Mouse (Mus musculus): ENCODE results near the gene Hjurp. TPM values are rescaled to one million over a fixed set of nuclear protein-coding genes. Genes with fewer than 3 reads are reported as not detected.

Hjurp gene
- total and polyA plus RNA-seq, 3 experiments: 67.6 to 80.8 (median 69.8) TPM

GRCm38 (mm10) chr1:88247660-88248059 is 29.8 kb downstream of the Hjurp start:
- H3K4me2 ChIP-seq (ENCODE audit: insufficient read depth, low read depth, poor library complexity, severe bottlenecking): no peak overlapping the region
- H3K4me3 ChIP-seq (replicated peaks in 1 of 3; ENCODE audit: low read depth in 2 of 3, low read length in 2 of 3, poor library complexity in 1 of 3): no peak overlapping the region
- no peak for DNase-seq (ENCODE audit: extremely low read depth)
- in situ Hi-C loops (cut with MboI; ENCODE audit: low pct_ligation_motif_present, low pct_unique_long_range_greater_than_20kb, low sequenced_read_pairs) (no loop called here), dilution Hi-C loops (cut with MboI; ENCODE audit: extremely low pct_ligation_motif_present, extremely low pct_unique_long_range_greater_than_20kb, low sequenced_read_pairs) (no loop called here)
- H3K36me3 ChIP-seq (replicated peaks in 1 of 2; ENCODE audit: control insufficient read depth in 1 of 2, insufficient read depth in 1 of 2, low read length in 1 of 2): no peaks in the 10 kb centered on the region
- H3K9ac ChIP-seq (ENCODE audit: insufficient read depth, low read depth): no peak overlapping the region
- no peaks in the 10 kb centered on the region for H3K79me2 ChIP-seq (replicated peaks; ENCODE audit: control insufficient read depth, extremely low read depth, insufficient read depth, poor library complexity, severe bottlenecking)
- no peaks in the 10 kb centered on the region for H3K4me1 ChIP-seq (ENCODE audit: control insufficient read depth in 1 of 2, insufficient read depth in 2 of 2)
- TF ChIP-seq JUND (conservative IDR thresholded peaks at IDR 0.05; ENCODE audit: low read depth, low read length): no peak
- no peak for TF ChIP-seq MXI1 (IDR thresholded peaks at IDR 0.05; ENCODE audit: low read depth, low read length)
- TF ChIP-seq JUN (IDR thresholded peaks at IDR 0.05; ENCODE audit: insufficient read depth, low read depth, low read length): no peak
- TF ChIP-seq MAZ (IDR thresholded peaks at IDR 0.05; ENCODE audit: low read depth, low read length): no peak
- TF ChIP-seq KAT2A (IDR thresholded peaks at IDR 0.05; ENCODE audit: insufficient replicate concordance, low read length): no peak
- TF ChIP-seq GABPA (IDR thresholded peaks at IDR 0.05; ENCODE audit: insufficient replicate concordance, low read depth, low read length): no peak
- no peak for TF ChIP-seq UBTF (IDR thresholded peaks at IDR 0.05; ENCODE audit: low read depth, low read length)
- no peak for TF ChIP-seq TBP (conservative IDR thresholded peaks at IDR 0.05; ENCODE audit: low read depth, low read length)
- no peak for TF ChIP-seq USF1 (IDR thresholded peaks at IDR 0.05; ENCODE audit: low read depth, low read length)
- TF ChIP-seq RAD21 (IDR thresholded peaks at IDR 0.05; ENCODE audit: low read depth, low read length): no peak
- TF ChIP-seq CHD1 (IDR thresholded peaks at IDR 0.05; ENCODE audit: low read depth, low read length): no peak
- peaks cover 78% of the 10 kb centered on the region for H3K9me3 ChIP-seq (replicated peaks; ENCODE audit: low read length)
- no peak overlapping the region for H3K27ac ChIP-seq (ENCODE audit: insufficient read depth, low read depth)
- H3K27me3 ChIP-seq (replicated peaks): peaks cover 10% of the 10 kb centered on the region

GRCm38 (mm10) chr1:88246386-88246785 is 31.0 kb downstream of the Hjurp start:
- no peak overlapping the region for H3K9ac ChIP-seq (ENCODE audit: insufficient read depth, low read depth)
- H3K9me3 ChIP-seq (replicated peaks; ENCODE audit: low read length): peaks cover 75% of the 10 kb centered on the region
- no peaks in the 10 kb centered on the region for H3K79me2 ChIP-seq (replicated peaks; ENCODE audit: control insufficient read depth, extremely low read depth, insufficient read depth, poor library complexity, severe bottlenecking)
- dilution Hi-C loops (cut with MboI; ENCODE audit: extremely low pct_ligation_motif_present, extremely low pct_unique_long_range_greater_than_20kb, low sequenced_read_pairs): no loop called here
- no peak overlapping the region for H3K4me3 ChIP-seq (replicated peaks in 1 of 3; ENCODE audit: low read depth in 2 of 3, low read length in 2 of 3, poor library complexity in 1 of 3)
- H3K27me3 ChIP-seq (replicated peaks): peaks cover 10% of the 10 kb centered on the region
- H3K36me3 ChIP-seq (replicated peaks in 1 of 2; ENCODE audit: control insufficient read depth in 1 of 2, insufficient read depth in 1 of 2, low read length in 1 of 2): no peaks in the 10 kb centered on the region
- H3K4me1 ChIP-seq (ENCODE audit: control insufficient read depth in 1 of 2, insufficient read depth in 2 of 2): no peaks in the 10 kb centered on the region
- in situ Hi-C loops (cut with MboI; ENCODE audit: low pct_ligation_motif_present, low pct_unique_long_range_greater_than_20kb, low sequenced_read_pairs): no loop called here
- H3K4me2 ChIP-seq (ENCODE audit: insufficient read depth, low read depth, poor library complexity, severe bottlenecking): no peak overlapping the region
- H3K27ac ChIP-seq (ENCODE audit: insufficient read depth, low read depth): no peak overlapping the region
- no peak for DNase-seq (ENCODE audit: extremely low read depth)
- TF ChIP-seq ZNF384 (IDR thresholded peaks at IDR 0.05; ENCODE audit: low read depth, low read length) (no peak), MAFK (IDR thresholded peaks at IDR 0.05; ENCODE audit: insufficient replicate concordance, low read length) (no peak), BHLHE40 (IDR thresholded peaks at IDR 0.05; ENCODE audit: low read depth, low read length) (no peak), TBP (conservative IDR thresholded peaks at IDR 0.05; ENCODE audit: low read depth, low read length) (no peak), IRF4 (IDR thresholded peaks at IDR 0.05; ENCODE audit: low read depth, low read length) (no peak), JUND (conservative IDR thresholded peaks at IDR 0.05; ENCODE audit: low read depth, low read length) (no peak), EP300 (IDR thresholded peaks at IDR 0.05; ENCODE audit: low read length) (no peak), RAD21 (IDR thresholded peaks at IDR 0.05; ENCODE audit: low read depth, low read length) (no peak), MYC (IDR thresholded peaks at IDR 0.05; ENCODE audit: low read depth, low read length) (no peak), MXI1 (IDR thresholded peaks at IDR 0.05; ENCODE audit: low read depth, low read length) (no peak)
